Mouse (Mus musculus) embryo, embryonic 10.5 days (tissue): ENCODE measurements at regions not wholly inside any gene's neighbourhood (a gene's known extent, or its start where the extent isn't known, plus 50 kb on each side); places are given as distances from the start of the nearest gene placed in this dataset.

Experiments
- DNase-seq: peaks from one replicate; pipeline ENCODE4 v3.0.0-alpha.2; 2015; ENCODE audit warnings: low spot score

DNA sequence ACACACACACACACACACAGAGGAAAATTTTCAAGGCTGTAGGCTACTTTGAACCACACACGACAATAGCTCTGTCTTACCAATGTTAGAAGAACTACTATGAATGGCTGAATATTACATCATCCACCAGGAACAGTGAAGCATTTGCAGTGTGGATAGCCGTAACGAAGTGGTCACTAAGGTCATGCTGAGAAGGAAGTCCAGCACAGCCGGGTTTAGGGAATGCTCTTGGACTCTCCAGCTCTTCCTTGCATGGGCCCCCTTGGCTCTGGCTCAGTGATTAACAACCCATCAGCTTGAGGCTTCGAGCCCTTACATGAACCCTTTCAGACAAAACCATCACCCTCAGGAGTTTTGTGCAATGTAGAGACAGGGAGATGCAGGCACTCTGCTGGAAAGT lies 245.3 kb downstream of the Adamts20 start:
- DNase-seq, result peak; percentile 50

GRCm38 (mm10) chr15:94216703-94217102 lies 248.5 kb downstream of the Adamts20 start:
- DNase-seq, result no peak

DNA sequence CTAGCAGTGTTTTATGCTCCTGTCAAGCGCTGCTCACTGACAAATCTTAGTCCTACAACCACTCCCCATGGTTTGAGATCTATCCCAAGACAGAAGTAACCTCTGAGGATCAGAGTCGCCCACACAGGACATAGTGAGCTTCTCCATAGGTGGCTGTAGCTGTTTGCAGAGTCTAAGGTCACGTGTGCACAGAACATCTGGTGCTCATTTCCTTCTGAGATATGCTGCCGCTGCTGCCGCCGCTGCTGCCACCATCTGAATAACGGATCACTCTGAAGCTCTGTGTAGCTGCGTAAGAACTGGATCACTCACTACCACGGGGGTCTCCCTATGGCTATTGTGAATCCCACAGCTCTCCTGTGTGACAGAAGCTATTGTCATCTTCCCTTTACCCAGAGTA lies 250.8 kb downstream of the Adamts20 start:
- DNase-seq, result peak; percentile 76

DNA sequence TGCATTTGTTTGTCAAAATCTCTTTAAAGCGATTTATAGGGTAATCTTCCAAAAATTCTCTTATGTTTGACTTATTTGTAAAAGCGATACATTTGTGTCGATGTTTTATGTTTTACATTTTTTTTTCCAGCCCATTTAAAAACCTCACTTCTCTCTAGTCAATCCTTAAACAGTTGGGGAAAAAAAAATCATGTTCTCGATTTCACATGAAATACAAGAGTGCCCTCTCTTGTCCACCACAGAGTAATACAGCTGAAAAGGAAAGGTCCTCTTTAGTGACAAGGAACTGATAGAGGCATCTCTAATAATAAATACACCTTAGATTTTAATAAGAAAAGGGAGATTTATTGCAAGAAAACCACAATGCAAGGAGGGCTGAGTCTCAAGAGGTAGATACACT lies 251.8 kb downstream of the Adamts20 start:
- DNase-seq, result peak; percentile 74

GRCm38 (mm10) chr15:94208476-94208875 lies 256.7 kb downstream of the Adamts20 start:
- no peak for DNase-seq

GRCm38 (mm10) chr15:94206454-94206853 lies 258.8 kb downstream of the Adamts20 start:
- no peak for DNase-seq

DNA sequence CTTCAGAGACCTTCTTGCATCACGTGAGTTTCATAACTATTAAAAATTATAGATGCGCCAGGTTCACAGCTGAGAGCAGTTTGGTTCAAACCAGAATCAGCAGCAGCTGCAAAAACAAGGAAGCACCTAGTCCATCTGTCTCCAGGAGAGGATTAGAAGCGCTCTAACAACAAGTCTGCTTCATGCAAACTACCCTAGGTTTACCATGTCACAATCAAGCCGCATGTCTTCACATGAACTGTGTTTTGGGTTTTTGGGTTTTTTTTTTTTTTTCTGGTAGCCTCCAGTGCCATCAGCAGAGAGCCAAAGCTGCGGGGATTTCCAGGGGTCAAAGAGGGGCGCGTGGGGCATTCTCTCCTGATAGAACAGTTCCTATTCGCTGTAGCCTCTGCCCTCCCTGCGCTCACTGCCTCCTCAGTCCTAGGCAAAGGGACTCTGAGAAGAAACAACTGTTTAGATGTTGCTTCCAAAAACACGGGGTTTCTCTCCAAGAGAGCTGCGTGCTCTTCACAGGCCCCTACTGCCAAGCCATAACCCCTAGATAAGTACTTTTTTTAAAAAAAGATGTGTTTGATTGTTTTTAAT lies 259.8 kb downstream of the Adamts20 start:
- DNase-seq, result peak; percentile 38

- DNase-seq, result peak; percentile 62
Observed at GRCm38 (mm10) chr15:94190081-94190488, 275.1 kb downstream of the Adamts20 start.

- no peak for DNase-seq
Observed at GRCm38 (mm10) chr15:94187588-94187987, 277.6 kb downstream of the Adamts20 start.

GRCm38 (mm10) chr15:94183663-94184375 lies 281.4 kb downstream of the Adamts20 start:
- DNase-seq, result no peak

DNA sequence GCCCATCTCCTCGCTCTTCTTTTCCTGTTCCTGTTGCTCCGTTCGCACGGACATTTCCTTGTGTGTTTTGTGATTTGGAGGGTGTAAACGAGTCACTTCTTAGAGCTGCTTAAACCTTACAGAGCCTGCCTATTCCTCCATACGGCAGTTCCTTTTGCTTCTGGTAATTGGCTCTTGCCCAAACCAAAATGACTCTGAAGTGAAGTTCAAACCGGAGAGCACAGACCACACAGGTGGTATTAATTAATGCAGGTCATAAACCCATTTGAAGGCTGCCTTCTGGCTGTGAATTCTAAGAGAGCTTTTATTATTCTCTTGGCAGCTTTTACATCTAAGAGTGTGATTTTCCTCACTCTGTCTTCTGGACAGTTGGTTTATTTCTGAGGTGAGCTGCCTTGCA lies 291.1 kb downstream of the Adamts20 start:
- DNase-seq, result peak; percentile 37

GRCm38 (mm10) chr15:94160806-94161205 lies 304.4 kb downstream of the Adamts20 start:
- DNase-seq, result no peak

- peak; percentile 69 for DNase-seq
Observed at GRCm38 (mm10) chr15:94139534-94139958, 325.7 kb downstream of the Adamts20 start.

DNA sequence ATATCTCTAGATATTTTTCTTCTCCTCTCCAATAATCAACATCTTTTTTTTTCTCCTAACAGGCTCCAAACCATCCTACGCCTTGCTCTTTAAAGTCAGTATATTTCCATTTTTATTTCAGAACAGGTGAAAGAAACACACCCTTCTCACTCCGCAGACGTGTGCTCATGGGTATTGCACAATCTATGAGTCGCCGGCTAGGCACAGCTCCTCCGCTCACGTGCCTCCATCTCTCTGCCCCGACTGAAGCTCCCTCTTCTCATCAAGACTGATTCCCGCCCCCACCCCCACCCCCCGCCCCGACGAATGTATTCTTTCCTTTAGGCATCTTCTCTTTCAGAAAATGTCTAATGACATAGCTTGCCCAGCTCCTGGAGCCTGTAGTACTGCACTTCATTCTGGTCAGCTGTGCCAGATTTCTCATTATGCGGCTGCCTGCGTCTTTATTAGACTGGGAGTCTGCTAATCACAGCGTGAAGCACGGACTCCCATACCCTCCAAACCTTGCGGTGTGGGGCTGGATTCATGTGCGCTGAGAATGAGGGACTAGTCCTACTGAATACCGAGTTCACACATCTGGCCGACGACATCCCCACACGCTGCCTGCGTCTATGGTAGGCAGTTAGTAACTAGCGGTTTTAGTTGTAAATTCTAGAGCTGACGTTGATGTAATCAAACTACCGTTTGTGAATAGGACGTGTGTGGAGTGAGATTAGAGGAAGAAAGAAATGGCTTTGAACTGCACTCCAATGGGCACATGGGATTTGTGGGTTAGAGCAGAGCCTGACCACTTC lies 327.9 kb downstream of the Adamts20 start:
- no peak for DNase-seq

- DNase-seq, result no peak
Observed at GRCm38 (mm10) chr15:94112801-94113200, 352.4 kb downstream of the Adamts20 start.

GRCm38 (mm10) chr15:94107186-94107716 lies 358.0 kb downstream of the Adamts20 start:
- DNase-seq, result no peak

GRCm38 (mm10) chr15:94090644-94091043 lies 374.6 kb downstream of the Adamts20 start:
- DNase-seq, result no peak

GRCm38 (mm10) chr15:94089856-94090255 lies 375.4 kb downstream of the Adamts20 start:
- DNase-seq, result no peak

GRCm38 (mm10) chr15:94082369-94082768 lies 382.8 kb downstream of the Adamts20 start:
- no peak for DNase-seq

GRCm38 (mm10) chr15:94077056-94077455 lies 388.2 kb downstream of the Adamts20 start:
- DNase-seq, result no peak

- DNase-seq, result no peak
Observed at GRCm38 (mm10) chr15:94074161-94074950, 390.9 kb downstream of the Adamts20 start.

GRCm38 (mm10) chr15:94067721-94068120 lies 397.5 kb downstream of the Adamts20 start:
- DNase-seq, result no peak
